Mouse (Mus musculus): ENCODE measurements around the gene Uhrf1.
A peak's percentile ranks its signal among the peaks of the same experiment; 100 is the strongest.
"Not testable (repeated sequence)": the region's sequence is repeated elsewhere in the genome, so short reads cannot be mapped to it uniquely, and the experiment has no call there.

Uhrf1 gene

DNA sequence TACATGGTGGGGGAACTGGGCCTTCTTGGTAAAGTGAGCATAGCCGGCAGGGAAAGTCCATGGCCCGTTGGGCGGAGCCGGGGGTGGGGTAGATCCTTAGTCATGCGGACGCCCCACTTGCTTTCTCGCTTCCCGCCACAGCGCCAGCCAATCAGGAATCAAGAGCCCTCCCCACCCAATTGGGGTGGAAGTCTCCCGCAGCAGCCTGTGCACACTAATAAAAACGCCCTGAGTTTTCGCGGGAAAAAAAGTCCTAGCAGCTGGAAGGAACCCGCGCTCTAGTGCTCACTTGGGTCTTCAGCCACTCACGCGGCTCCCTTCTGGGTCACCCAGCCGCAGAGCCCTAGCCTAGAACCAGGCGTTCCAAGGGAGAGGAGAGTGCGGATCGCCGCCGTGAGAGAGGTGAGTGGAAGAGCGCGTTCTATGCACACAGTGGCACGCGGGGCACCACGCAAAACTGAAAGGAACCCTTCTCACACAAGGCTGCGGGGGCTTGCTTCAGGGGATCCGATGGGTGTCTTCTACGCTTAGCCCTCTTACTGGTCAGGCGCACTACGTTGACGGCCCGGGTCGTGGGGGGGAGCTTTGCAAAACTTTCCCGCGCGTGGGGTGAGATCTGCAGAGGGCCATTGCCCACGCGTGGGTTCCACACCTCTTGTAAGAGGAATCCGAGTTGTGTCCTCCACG, at the start of gene Uhrf1:
Gene Uhrf1 (plus strand): TSS at position 162 of the 687 bp plus-strand sequence.
- DNase-seq (ENCODE audit: low spot score in 2 of 2) = peak in 1 of 2 experiments; percentile 69

DNA sequence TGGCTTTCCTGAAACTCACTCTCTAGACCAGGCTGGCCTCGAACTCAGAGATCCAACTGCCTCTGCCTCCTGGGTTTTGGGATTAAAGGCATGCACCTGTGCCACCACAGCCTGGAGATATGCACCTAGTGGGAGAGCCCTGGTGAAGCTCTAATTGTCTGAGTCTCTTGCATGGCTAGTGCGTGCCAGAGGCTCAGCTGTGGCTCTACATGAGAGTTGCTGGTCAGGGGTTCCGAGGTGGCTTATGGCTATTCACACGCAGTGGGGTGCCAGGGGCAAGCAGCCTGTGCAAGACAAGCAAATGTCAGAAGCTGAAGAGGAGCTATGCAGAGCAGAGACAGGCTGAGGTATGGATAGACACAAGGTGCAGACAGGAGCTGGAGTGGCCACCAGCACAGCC, 48.4 kb upstream of the Uhrf1 start:
- DNase-seq (ENCODE audit: low spot score in 2 of 2) = no peak

DNA sequence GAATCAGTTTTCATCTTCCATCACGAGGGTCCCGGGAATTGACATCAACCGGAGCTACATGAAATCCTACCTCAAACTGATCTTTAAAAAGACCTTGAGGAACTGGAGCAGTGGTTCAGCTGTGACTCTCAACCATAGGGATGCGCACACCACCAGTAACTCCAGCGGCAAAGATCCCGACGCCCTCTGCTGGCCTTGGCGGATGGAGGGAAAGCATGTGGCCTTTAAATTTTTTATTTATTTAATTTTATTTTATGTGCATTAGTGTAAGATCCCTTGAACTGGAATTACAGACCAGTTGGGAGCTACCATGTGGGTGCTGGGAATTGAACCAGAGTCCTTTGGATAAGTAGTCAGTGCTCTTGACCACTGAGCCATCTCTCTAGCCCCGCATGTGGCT, 47.7 kb upstream of the Uhrf1 start:
- no peak for DNase-seq (ENCODE audit: low spot score in 2 of 2)

DNA sequence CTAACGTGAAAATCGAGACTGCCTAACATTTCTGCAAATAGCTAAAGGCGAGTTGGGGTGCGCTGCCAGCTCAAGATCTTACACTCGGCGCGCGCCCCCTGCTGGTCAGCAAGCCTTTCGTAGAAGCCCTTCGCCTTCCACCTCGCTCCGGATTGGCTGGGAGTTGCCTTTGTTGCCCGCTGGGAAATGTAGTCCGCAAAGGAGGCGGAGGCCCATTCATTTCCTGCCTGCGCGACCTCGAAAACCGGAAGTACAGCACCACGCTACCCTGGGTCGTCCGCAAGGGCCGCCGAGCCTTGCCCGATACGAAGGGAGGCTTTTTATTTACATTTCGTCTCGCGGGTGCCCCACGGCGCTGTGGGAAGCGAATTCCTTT, 47.3 kb upstream of the Uhrf1 start:
- DNase-seq (ENCODE audit: low spot score in 2 of 2) = peak; percentile 93 to 97

DNA sequence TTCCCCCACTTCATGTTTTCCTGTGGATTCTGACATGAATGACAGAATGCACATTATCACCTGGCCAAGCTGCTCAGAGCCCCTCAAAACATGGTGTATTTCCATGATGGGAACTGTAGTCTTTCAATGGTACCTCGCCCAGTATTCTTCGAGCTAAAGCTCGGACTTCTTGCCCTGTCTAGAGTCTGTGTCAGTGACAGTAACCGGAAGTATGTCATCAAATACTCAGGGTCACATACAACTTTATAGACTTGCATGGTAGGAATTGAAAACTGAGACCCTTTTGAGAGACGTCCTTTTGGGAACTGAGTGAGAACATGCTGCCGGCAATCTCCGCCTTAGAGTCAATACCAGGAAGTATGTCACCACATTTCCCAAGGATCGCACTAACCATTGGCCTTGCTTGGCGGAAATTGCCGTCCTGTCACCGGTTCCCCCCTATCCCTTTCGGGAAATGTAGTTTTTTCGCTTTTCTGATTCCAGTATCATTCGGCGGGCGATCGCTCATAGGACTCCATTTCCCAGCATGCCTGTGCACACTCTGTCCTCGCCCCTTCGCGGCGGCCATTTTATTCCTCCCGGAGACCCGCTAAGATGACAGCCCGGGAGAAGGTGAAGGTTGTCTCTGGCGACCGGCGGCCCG, 46.8 kb upstream of the Uhrf1 start, which contains the start of gene Fem1a:
Gene Fem1a (plus strand): TSS at position 572 of the 643 bp plus-strand sequence.
- DNase-seq (ENCODE audit: low spot score in 2 of 2) = peak in 1 of 2 experiments; percentile 93

DNA sequence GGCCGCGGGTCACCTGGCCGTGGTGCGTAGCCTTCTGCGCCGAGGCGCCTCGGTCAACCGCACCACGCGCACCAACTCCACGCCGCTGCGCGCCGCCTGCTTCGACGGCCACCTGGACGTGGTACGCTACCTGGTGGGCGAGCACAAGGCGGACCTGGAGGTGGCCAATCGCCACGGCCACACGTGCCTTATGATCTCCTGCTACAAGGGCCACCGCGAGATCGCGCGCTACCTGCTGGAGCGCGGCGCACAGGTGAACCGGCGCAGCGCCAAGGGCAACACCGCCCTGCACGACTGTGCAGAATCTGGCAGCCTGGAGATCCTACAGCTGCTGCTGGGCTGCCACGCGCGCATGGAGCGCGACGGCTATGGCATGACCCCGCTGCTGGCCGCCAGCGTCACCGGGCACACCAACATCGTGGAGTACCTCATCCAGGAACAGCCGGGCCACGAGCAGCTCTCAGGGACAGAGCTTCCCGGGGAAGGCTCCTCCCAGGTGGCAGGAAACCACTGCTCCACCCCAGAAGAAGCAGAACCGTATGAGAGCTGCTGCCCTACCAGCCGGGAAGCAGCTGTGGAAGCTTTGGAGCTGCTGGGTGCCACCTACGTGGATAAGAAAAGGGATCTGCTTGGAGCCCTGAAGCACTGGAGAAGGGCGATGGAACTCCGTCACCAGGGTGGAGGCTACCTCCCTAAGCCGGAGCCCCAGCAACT, 45.8 kb upstream of the Uhrf1 start:
- peak in 1 of 2 experiments; percentile 45 for DNase-seq (ENCODE audit: low spot score in 2 of 2)

DNA sequence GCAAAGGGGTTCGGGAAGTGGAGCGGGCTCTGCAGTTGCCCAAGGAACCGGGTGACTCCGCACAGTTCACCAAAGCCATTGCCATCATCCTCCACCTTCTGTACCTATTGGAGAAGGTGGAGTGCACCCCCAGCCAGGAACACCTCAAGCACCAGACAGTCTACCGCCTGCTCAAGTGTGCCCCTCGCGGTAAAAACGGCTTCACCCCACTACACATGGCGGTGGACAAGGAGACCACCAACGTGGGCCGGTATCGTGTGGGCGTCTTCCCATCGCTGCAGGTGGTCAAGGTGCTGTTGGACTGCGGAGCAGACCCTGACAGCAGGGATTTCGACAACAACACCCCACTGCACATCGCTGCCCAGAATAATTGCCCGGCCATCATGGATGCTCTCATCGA, 44.9 kb upstream of the Uhrf1 start:
- DNase-seq (ENCODE audit: low spot score in 2 of 2) = not testable (repeated sequence)

DNA sequence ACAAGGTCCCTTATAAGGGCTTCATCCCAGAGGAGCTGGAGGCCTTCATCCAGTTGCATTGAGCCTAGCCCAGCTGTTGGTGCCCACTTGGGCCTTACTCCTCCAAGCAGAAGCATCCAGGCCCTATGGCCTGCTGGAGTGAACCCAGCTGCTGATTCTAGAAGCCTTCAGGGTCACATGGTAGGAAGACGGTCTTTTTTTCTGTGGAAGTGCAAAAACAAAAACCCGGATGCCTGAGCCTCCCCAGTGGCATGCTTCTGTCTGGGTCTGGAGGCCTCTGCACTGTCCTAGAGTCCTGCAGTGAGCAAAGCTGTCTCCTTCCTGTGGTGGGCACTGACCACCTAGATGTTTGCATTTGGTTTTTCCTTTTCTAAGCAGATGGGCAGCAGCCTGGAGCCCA, 44.3 kb upstream of the Uhrf1 start:
- not testable (repeated sequence) for DNase-seq (ENCODE audit: low spot score in 2 of 2)

DNA sequence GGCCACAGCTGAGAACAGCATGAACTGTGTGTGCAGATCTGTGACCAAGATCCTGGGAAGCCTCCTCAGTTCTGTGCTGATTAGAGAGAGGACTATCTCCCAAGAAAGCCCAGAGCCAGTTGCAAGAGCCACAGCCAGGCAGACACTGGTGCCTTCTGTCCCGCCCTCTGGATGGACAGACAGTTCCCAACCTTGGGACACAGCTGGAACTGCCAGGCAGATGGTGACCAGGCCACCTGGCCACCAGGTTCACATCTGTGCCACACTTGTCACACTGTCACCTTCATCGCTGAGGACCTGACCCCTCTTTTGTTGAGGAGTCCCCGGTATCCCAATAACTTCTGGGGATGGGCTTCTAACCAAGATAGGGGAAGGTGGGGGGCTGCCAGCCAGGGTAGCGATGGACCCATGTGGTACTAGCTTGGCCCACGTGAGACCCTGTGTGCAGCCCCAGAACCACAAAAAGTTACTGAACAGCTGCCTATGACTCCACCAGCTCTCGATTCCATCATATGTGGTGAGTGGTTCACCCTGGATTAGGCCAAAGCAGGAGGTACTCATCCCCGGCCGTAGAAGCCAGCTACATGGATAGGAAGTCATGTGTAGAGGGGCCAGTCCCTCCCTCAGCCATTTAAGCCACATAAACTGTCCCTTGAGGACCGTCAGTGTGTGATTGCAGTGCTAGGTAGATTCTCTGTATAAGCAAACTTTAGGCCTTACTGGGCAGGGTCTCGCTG, 43.7 kb upstream of the Uhrf1 start:
- DNase-seq (ENCODE audit: low spot score in 2 of 2) = no peak

DNA sequence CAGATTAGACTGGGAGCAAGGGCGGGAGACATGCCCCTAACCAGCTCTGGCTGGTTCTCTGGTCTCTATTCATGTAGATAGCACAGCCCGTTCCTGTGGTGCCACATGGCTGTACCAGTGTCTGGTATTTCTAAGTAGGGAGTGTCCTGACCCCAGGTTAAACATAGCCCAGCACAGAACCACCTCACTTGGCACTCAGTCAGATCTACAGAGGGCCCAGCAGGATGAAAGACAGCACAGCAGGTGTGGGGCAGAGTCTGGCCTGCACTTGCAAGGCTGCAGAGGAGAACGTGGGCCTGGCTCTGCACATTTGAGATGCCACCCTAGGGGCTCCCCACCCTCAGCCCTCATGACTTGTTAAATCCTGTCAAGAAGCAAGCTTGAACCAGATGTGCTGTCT, 42.0 kb upstream of the Uhrf1 start:
- DNase-seq (ENCODE audit: low spot score in 2 of 2) = no peak

DNA sequence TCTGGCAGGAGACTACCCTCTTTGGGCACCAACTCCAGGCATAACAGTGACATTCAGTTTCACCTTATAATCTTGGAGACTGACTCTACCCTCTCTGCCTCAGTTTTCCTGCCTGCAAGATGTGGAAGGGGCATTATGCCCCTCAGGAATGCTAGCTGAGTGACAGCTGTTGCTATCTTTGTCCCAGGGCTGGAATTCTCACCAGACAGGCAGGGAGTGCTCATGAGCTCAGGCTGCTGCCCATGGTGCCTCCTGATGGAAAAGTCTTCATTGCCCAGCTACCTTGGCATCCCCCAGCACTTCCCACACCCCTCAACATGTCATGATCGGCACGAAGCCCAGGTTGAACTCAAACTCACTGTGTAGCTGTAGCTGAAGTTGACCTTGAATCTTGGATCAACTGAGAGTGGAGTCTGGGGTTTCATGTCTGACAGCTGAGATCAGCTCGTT, 40.5 kb upstream of the Uhrf1 start:
- DNase-seq (ENCODE audit: low spot score in 2 of 2) = no peak

DNA sequence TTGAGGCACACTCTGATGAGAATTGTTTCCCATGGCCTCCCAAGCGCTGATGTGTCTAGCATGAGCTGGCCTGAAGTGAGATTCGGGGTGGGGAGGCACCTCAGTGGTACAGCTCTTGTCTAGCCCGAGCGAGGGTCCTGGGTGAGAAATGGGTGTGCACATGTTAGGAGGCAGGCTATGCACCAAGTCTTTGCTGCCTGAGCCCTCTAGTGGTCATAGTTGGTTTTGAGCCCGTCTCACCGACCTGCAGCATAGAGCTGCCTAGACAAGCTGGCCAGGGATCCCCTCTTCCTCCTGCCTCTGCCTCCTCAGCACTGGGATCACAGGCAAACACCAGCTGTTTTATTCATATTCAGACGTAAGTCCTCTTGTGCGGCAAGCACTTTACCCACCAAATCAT, 39.1 kb upstream of the Uhrf1 start:
- peak in 1 of 2 experiments; percentile 58 for DNase-seq (ENCODE audit: low spot score in 2 of 2)

DNA sequence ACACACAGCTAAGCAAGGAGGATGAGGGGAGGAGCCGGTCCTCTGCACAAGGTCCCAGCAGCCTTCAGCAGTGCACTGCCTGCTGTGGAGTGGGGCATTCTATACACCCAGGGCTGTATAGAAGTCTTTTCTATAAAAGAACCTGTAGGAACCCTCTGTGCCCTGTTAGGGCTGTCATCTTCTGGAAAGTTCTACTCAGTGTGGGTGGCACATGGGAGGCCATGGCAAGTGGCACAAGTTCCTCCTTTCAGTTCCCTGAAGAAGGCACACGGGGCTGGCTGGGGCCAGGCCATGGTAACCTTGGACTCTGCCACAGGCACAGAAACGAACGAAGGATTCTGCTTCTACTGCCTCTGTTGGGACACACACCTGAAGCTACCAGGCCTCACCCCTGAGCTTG, 38.1 kb upstream of the Uhrf1 start:
- no peak for DNase-seq (ENCODE audit: low spot score in 2 of 2)

DNA sequence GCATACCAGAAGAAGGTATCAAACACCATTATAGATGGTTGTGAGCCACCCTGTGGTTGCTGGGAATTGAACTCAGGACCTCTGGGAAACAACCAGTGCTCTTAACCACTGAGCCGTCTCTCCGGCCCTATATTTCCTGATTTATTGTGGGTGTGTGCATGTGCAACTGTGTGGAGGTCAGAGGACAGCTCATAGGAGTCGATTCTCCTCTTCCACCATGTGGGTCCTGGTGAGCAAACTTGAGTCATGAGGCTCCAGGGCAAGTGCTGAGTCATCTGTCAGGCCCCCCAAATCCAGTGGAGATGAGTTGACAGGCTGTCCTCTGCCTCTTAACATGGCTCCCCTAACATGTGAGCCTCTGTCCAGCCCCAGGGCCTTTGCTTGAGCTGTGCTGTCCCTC, 37.3 kb upstream of the Uhrf1 start:
- no peak for DNase-seq (ENCODE audit: low spot score in 2 of 2)

DNA sequence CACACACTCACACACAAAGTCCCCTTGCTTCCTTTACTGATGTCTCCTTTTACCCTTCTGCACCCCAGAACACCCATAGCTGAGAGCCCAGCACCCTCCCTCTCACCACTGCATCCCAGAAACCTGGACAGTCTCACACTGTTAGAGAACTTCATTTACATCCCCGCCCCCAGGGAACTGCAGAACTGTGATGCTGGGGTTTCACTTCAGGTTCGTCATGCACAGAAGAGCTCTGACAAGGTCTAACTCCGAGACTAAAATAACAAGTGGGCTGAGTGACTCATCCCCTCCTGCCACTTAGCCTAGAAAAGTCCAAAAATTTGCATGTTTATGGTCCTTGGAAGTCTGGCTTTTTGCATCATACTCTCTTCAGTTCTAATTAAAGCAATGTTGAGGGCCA, 36.9 kb upstream of the Uhrf1 start:
- DNase-seq (ENCODE audit: low spot score in 2 of 2) = no peak

DNA sequence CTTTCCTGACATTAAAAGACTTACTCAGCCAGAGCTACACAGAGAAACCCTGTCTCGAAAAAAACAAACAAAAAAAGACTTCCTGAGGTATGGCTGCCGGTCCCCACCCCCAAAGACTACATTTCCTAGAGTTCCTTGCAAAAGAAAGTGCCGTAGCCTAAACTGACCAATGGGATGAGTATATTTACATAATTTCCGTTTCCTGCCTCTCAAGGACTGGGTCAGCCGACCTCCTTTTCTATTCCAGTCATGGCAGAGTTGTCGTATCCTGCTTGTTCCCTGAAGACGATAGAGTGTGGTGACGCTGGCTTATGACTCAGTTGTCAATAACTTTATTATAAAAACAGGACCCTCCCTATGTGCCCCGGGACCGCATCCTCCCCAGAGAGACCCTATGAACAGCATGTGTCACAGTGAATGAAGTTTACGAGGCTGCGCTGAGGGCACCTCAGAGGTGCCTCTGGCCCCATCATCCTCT, 33.9 kb upstream of the Uhrf1 start:
- peak in 1 of 2 experiments; percentile 59 for DNase-seq (ENCODE audit: low spot score in 2 of 2)

DNA sequence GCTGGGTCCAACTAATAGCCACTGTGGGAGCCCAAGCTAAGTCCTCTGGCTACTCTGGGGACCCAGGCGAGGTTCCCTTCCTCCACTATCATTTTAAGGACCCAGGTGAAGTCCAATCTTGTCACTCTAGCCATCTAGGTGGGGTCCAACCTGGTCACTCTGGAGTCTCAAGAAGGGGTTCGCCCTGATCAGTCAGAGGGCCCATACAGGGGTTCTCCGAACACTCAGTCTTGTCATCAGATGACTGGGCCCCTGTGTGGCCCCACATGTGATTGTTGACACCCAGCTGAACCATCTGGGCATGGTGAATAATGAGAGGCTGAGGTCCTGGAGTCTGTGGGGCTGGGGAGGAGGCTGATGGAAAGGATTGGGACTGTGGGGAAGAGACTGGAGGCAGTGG, 33.4 kb upstream of the Uhrf1 start:
- no peak for DNase-seq (ENCODE audit: low spot score in 2 of 2)

DNA sequence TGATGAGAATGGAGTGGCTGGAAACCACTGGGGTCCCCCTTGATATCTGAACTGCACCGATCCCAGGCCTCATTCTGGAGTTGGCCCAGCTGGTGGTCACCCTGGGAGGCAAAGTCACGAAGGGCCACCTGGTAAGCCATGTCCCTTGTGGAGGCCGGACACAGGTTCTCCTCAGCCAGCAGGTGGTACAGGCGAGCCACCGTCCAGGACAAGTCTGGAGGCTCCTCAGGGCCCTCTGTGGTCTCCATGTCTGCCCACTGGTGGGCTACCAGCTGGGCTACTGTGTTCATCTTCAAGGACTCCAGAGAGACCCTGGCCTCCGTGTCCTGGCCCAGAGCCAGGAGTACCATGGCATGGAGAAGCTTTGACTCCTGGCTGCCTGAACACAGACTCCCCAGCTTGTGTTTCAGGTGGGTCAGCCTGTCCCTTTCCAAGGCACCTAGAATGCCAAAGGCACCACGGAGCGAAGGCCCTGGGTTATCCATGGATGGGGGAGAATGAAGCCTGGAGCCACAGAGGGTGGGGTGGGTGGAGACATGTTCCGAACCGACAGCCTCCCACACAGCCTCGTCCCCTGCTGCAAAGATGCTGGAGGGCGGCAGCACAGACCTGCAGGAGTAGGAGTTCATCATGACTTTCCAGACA, 31.4 kb upstream of the Uhrf1 start:
- no peak for DNase-seq (ENCODE audit: low spot score in 2 of 2)

DNA sequence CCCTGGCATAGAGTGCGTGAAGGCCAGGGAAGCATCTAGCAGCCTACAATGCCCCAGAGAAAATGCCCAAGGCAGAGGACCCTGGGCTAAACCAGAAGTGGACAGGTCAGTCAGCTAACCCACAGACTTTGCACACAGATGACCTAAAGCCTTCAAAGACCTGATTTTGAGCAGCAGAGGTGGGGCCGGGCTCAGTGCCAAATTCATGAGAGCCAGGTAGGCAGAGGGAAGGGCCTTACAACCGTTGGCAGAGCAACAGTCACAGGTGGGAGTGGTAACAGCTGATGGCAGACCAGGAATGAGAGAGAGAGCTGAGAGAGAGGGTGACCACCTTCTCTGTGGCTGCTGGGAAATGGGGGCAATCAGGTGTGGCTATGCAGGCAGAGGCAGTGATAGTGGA, 30.5 kb upstream of the Uhrf1 start:
- DNase-seq (ENCODE audit: low spot score in 2 of 2) = no peak

DNA sequence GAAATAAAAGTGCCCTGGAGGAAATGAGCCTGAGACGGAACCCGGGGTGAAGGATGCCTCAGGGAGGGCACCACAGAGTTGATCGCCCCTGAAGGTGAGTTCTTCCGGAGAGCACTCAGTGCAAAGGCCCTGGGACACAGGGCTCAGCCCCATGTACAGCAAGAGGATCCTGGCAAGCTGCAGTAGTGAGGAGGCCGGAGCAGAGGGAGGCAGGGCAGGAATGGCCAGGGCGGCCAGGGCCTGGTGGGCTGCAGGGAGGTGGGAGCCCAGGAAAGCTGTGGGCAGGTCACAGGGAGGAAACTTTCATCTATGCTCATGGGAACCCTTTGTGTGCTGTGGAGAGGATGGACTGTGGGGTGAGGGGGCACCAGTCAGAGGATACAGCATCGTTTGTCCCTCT, 29.6 kb upstream of the Uhrf1 start:
- DNase-seq (ENCODE audit: low spot score in 2 of 2) = no peak

DNA sequence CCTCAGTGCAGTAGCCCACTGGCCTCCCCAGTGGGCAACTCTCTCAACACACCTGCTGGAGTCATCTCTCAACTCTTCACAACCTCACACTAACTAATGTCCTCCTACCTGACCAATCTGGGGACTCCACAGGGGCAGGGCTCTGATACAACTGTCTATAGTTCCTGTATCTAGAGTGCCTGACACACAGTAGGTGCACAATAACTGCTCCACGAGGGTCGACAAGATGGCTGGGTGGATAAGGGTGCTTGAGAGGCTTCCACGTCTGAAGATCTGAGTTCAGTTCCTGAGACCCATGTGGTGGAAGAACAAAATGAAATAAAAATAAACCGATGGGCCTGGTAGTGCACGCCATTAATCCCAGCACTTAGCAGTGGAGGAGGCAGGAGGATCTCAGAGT, 29.1 kb upstream of the Uhrf1 start:
- no peak for DNase-seq (ENCODE audit: low spot score in 2 of 2)

All from urinary bladder, adult 18-20 months (tissue).